Mouse (Mus musculus) thymus, postnatal 25 days (tissue): ENCODE measurements at regions not wholly inside any gene's neighbourhood (a gene's known extent, or its start where the extent isn't known, plus 50 kb on each side); places are given as distances from the start of the nearest gene placed in this dataset.

ENCODE experiments used
- DNase-seq: peaks from one replicate; pipeline ENCODE4 v3.0.0; 2022

GRCm38 (mm10) chr16:75663871-75664270 is 71.2 kb downstream of the Rbm11 start:
- no peak for DNase-seq

GRCm38 (mm10) chr16:75667589-75667988 is 74.9 kb downstream of the Rbm11 start:
- DNase-seq: no peak

- no peak for DNase-seq
Measured at GRCm38 (mm10) chr16:75672112-75672511, 79.5 kb downstream of the Rbm11 start.

DNA sequence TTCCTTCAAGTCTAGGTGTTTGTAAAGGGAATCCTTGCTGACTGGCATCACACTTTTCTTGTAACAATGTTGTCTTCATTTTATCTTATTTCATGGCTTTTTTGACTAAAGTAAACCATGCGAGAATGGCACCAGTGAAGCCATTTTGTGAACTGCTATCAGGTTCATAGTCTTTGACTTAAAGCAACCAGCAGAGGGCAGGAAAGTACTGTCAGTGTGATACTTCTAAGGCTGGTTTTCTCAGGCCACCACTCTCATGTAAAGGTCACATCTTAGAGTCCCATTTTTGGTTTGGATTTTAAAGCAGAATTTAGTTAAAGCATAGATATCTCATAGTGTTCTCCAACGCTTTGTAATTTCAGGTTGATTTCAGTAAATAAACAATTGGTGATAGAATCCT is 83.2 kb downstream of the Rbm11 start:
- peak; percentile 16 for DNase-seq

DNA sequence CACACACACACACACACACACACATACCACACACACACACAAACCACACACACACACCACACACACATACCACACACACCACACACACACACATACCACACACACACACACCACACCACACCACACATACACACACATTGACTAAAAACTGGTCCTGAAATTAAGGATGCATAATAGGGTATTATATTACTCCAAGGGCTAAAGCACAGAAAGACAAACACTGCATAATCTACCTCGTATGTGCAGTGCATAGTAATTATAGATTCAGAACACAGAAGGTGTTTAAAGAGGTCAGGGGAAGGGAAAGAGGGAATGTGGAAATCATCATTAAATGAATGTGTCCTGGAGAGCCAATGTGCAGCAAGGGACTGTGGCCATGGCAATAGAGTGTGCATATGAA is 84.5 kb downstream of the Rbm11 start:
- DNase-seq: no peak
